Mouse (Mus musculus): ENCODE results near the gene Ehmt1.

DNA sequence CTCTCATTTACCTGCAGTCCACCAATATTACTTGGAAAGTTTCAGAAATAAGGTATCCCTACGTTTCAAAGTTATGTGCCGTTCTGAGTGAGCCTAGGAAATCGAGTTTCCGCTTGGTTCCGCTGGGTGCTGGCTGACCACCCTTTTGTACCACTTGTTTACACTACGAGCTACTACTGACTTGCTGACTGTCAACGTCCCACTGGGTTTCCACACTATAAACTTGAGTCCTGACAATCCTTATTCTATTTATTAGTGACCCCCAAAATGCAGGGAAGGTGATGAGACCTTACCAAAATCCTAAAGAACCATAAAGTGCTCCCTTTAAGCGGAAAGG is 393 bp upstream of the Ehmt1 start:
- TF ChIP-seq POLR2A (IDR thresholded peaks at IDR 0.05; ENCODE audit: control insufficient read depth, extremely low read depth, insufficient read depth, low read length, poor library complexity) (no peak), CTCF (IDR thresholded peaks at IDR 0.05; ENCODE audit: borderline replicate concordance, control insufficient read depth, extremely low read depth, insufficient read depth, low read length, poor library complexity) (no peak)

Measured in thymus, adult 2 months (tissue).